Mouse (Mus musculus) kidney, adult 10 weeks (tissue): ENCODE measurements around the gene Nlrc4. TPM values are rescaled to one million over a fixed set of nuclear protein-coding genes. Genes with fewer than 3 reads are reported as not detected.

Experiments
- polyA plus RNA-seq: library from polyadenylated mRNA; stranded (reverse); fragments of 350-450 nt; fragmentation: Illumina TruSeq; extraction: RNeasy Lipid Tissue Mini Kit (QIAGEN cat#74804); gene quantifications from one replicate; pipeline ENCODE4 v1.2.3, GENCODE M21; 2014; ENCODE audit warnings: low read depth, low replicate concordance

Nlrc4 gene
- 1.1 TPM for polyA plus RNA-seq

GRCm38 (mm10) chr17:74458711-74459408 is at the start of gene Nlrc4:
TSS of gene Nlrc4 (minus strand) at chr17:74459142.

GRCm38 (mm10) chr17:74489024-74489900 is 30.3 kb upstream of the Nlrc4 start, which contains the start of gene Yipf4:
TSS of gene Yipf4 (plus strand) at chr17:74489493.

GRCm38 (mm10) chr17:74395383-74396065 is 63.4 kb downstream of the Nlrc4 start, which contains the start of gene Slc30a6:
TSS of gene Slc30a6 (plus strand) at chr17:74395608.

Other genes with a start within 250 kb of the Nlrc4 start
- 103 TPM for gene Memo1, start 163.6 kb downstream of the Nlrc4 start, polyA plus RNA-seq
- 157 TPM for gene Dpy30, start 135.2 kb downstream of the Nlrc4 start, polyA plus RNA-seq
- gene Spast, start 120.2 kb downstream of the Nlrc4 start, polyA plus RNA-seq: 22.8 TPM
- 21.4 TPM for gene Slc30a6, start 63.5 kb downstream of the Nlrc4 start, polyA plus RNA-seq
- gene Yipf4, start 30.4 kb upstream of the Nlrc4 start, polyA plus RNA-seq: 335 TPM
- gene Birc6, start 69.2 kb upstream of the Nlrc4 start, polyA plus RNA-seq: 145 TPM